Mouse (Mus musculus) liver, embryonic 14.5 days (tissue): ENCODE measurements at regions not wholly inside any gene's neighbourhood (a gene's known extent, or its start where the extent isn't known, plus 50 kb on each side); places are given as distances from the start of the nearest gene placed in this dataset.

Experiments used
- ATAC-seq: fragments of 200-750 bp; cut with Nextera tagmentation; 2 replicates; pipeline ENCODE4 v1.8.0; 2017; ENCODE audit warnings: moderate number of reproducible peaks, mild to moderate bottlenecking, moderate library complexity; ENCODE audit not compliant: insufficient read depth
- DNase-seq, 3 experiments: peaks; one replicate each; pipeline ENCODE4 v3.0.0-alpha.2; 2012 to 2013; ENCODE audit warnings: low read depth in 3 of 3, low spot score in 3 of 3
- H3K27ac ChIP-seq: fragments of 300-500 bp; sonication (generic); 2 replicates; pipeline ENCODE4 v1.5.1; 2014; ENCODE audit warnings: moderate library complexity, mild to moderate bottlenecking, control low read depth, inconsistent platforms
- H3K27me3 ChIP-seq: fragments of 300-500 bp; sonication (generic); 2 replicates; pipeline ENCODE4 v1.6.1; 2014; ENCODE audit warnings: mild to moderate bottlenecking, low read length, moderate library complexity; ENCODE audit not compliant: control insufficient read depth, insufficient read depth
- H3K36me3 ChIP-seq: fragments of 300-500 bp; sonication (generic); replicated peaks from 2 replicates; pipeline ENCODE4 v1.6.1; 2014; ENCODE audit warnings: low read depth; ENCODE audit not compliant: control insufficient read depth, insufficient read depth
- H3K4me1 ChIP-seq, 2 experiments: fragments of 200-500 bp in 1 of 2; fragments of 300-500 bp in 1 of 2; sonication (generic) in 1 of 2; replicated peaks; 2 replicates each; pipeline ENCODE4 v1.6.1; 2012 to 2014; ENCODE audit warnings: antibody characterized with exemption in 1 of 2, inconsistent platforms in 1 of 2, low read length in 1 of 2; ENCODE audit not compliant: control insufficient read depth in 2 of 2, insufficient read depth in 2 of 2
- H3K4me2 ChIP-seq: fragments of 300-500 bp; sonication (generic); 2 replicates; pipeline ENCODE4 v1.6.1; 2014; ENCODE audit warnings: low read depth, mild to moderate bottlenecking, control low read depth, moderate library complexity
- H3K4me3 ChIP-seq, 2 experiments: fragments of 200-500 bp in 1 of 2; fragments of 300-500 bp in 1 of 2; sonication (generic) in 1 of 2; 2 replicates each; pipeline ENCODE4 v1.5.1; 2012 to 2014; ENCODE audit warnings: low read depth in 2 of 2, low read length in 2 of 2, mild to moderate bottlenecking in 2 of 2, control low read depth in 1 of 2, inconsistent platforms in 1 of 2, moderate library complexity in 1 of 2; ENCODE audit not compliant: insufficient read depth in 1 of 2
- H3K9ac ChIP-seq: fragments of 300-500 bp; sonication (generic); replicated peaks from 2 replicates; pipeline ENCODE4 v1.6.1; 2014; ENCODE audit warnings: mild to moderate bottlenecking, control low read depth, moderate library complexity
- H3K9me3 ChIP-seq: fragments of 300-500 bp; sonication (generic); 2 replicates; pipeline ENCODE4 v1.6.1; 2016; ENCODE audit warnings: low read length, mixed read lengths; ENCODE audit not compliant: control insufficient read depth
- CTCF ChIP-seq: IDR thresholded peaks from 2 replicates; pipeline ENCODE4 v1.5.1; 2016; ENCODE audit warnings: antibody characterized with exemption, low read depth, control low read depth
- EP300 ChIP-seq: IDR thresholded peaks from 2 replicates; pipeline ENCODE4 v1.6.1; 2016; ENCODE audit warnings: antibody characterized with exemption, low read depth
- WGBS: fragments of 180-500 bp; shearing (Covaris S2); extraction: QIAGEN DNeasy Blood & Tissue Kit; methylation state at CpG from one replicate; pipeline ENCODE4 v1.1.7; 2014; ENCODE audit not compliant: insufficient replicate concordance; 5-methylcytosine and 5-hydroxymethylcytosine counted together

DNA sequence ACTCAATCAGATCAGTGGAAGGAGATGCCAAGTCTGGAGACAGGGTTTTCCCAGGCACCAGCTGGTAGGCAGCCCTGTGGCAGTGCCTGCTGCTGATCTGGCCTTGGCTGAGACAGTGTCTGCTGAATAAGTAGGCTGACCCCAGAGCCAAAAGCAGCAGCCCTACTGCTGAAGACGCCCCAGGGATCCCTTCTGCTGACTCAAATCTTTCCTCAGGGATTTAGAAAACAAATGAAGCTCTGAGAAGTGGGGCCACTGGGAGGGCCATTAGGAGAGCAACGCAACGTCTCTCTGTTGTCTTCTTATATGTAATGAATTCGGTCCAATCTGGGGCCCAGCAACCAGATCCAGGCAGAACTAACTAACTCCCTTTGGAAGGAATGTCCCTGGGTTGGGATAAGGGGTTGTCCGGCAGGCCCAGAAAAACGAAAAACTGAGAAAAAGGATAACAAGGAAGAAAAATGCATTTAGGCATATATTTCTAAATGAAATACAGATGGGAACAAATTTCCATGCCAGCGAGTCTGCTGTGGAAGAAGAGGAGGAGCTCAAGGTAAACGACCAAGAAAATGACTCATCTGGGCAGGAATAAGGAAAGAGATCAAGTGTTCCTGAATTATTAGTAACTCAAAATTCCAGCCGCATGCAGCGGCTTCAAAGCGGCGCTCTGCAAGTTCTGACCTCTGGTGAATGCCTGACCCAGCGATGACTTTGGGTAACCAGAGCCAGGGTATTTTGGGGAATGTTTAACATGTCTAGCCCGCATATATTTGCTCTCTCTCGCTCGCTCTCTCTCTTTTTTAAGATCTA lies 256.7 kb downstream of the Tgfb2 start:
- TF ChIP-seq CTCF (no peak), EP300 (no peak)
- 53% methylated on average over 16 of the region's 16 CpGs for WGBS
- no peaks in the 10 kb centered on the region for H3K27me3 ChIP-seq
- no peaks in the 10 kb centered on the region; a peak in 1 of 4 replicates for H3K4me1 ChIP-seq
- H3K9ac ChIP-seq = no peak overlapping the region
- no peak overlapping the region for H3K4me3 ChIP-seq
- no peak for DNase-seq
- H3K9me3 ChIP-seq = no peaks in the 10 kb centered on the region
- no peak for ATAC-seq
- no peaks in the 10 kb centered on the region for H3K36me3 ChIP-seq
- no peak overlapping the region for H3K27ac ChIP-seq
- no peak overlapping the region for H3K4me2 ChIP-seq

DNA sequence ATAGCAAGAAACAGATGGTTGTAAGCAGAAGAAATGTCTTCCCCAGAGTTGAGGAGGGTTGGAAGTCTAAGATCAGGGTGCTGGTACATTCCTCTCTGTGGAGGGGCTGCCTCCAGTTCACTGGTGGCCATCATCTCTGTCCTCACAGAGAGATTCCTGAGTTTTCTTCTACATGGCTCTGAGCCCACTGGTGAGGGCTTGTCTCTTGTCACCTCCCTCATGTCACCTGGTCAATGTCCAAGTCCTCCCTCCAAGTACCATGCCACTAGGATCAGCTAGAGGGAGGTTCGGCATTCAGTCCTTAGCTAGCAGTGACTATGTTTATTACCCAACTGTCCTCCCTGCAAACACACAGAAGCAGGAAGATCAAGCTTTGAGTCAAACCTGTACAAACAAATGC lies 258.3 kb downstream of the Tgfb2 start:
- DNase-seq (no peak), ATAC-seq (no peak)
- no peak overlapping the region for H3K4me2 ChIP-seq
- TF ChIP-seq EP300 (no peak), CTCF (no peak)
- H3K36me3 ChIP-seq = no peaks in the 10 kb centered on the region
- WGBS = 53% methylated on average over 1 of the region's 1 CpGs
- H3K27me3 ChIP-seq = no peaks in the 10 kb centered on the region
- no peak overlapping the region for H3K4me3 ChIP-seq
- H3K27ac ChIP-seq = no peak overlapping the region
- H3K9ac ChIP-seq = no peak overlapping the region
- no peaks in the 10 kb centered on the region; a peak in 1 of 4 replicates for H3K4me1 ChIP-seq
- H3K9me3 ChIP-seq = no peaks in the 10 kb centered on the region

DNA sequence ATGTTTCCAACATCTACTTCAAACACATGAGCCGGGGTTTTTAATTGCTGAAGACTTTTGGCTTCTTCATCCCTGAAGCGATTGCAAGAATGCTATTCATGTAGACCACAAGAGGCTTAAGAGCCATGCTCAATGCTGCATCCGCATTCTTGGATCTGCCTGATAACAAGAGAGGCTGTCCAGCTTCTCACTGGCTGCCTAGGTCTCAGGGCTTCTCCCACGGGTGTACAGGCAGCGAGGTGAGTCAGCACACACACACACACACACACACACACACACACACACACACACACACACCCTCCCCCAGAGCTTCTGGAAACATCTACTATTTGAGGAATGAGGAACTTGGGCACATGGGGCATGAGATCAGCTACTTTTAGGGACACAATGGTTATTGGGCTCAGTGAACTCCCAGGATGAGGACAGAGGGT lies 261.1 kb downstream of the Tgfb2 start:
- no peak for ATAC-seq
- WGBS = 39% methylated on average over 5 of the region's 5 CpGs

DNA sequence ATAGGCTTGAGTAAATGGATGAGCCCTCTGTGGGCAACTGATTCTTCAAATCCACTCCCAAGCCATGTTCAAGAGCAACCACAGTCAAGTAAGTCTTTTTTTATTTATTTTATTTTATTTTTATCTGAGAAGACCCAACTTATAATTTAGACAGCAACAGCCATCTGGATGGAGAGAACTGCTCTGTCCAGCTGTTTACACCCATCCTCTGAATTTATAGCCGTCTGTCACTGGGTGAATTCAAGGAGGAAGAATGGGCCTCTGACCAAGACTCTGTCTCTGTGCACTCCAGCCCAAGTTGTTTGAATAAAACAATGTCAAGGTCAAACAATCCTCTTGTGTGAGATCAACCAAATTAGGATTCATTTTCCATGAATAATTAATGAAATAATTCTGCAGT lies 263.6 kb downstream of the Tgfb2 start:
- no peak for ATAC-seq
- Histone ChIP-seq H3K27ac (no peak overlapping the region), H3K36me3 (no peaks in the 10 kb centered on the region), H3K4me1 (no peaks in the 10 kb centered on the region), H3K9ac (no peak overlapping the region), H3K4me3 (no peak overlapping the region), H3K9me3 (no peaks in the 10 kb centered on the region), H3K4me2 (no peak overlapping the region), H3K27me3 (no peaks in the 10 kb centered on the region)
- DNase-seq = no peak
- no peak for TF ChIP-seq EP300
- WGBS = 31% methylated on average over 1 of the region's 1 CpGs

More for the DNA sequence above, 261.1 kb downstream of the Tgfb2 start:
- Histone ChIP-seq H3K4me1 (no peaks in the 10 kb centered on the region; a peak in 1 of 4 replicates), H3K36me3 (no peaks in the 10 kb centered on the region), H3K4me3 (no peak overlapping the region), H3K9ac (no peak overlapping the region), H3K27me3 (no peaks in the 10 kb centered on the region), H3K4me2 (no peak overlapping the region), H3K27ac (no peak overlapping the region), H3K9me3 (no peaks in the 10 kb centered on the region)
- no peak for DNase-seq
- TF ChIP-seq CTCF (no peak), EP300 (no peak)

DNA sequence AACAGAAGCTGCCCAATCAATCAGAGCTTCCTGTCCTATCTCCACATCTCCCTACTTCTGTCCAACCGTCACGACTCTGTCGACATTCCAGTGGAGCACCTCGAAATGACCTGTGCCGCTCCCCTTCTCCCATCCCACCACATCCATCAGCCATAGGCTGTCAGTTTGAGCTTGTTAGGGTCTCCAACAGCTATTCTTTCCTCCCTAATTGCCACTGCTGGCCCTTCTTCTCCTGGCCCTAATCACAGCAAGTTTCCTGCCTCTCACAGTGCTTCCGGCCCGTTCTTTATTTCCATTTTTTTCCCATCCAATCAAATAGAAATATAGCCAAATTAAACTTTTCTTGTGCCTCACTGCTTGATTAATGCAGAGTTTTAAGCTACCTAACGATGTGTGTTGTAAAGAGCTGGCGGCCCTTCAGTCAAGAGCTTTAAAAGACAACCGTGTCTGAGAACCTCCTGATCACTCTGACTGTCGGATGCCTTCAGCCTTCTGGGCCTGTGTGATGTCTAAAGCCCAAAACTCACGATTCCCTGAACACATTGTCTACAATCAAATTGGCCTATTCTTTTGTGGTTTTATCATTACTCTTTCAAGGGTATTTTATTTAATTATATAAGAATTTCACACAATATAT lies 270.3 kb downstream of the Tgfb2 start:
- ATAC-seq (no peak), DNase-seq (no peak)
- TF ChIP-seq CTCF = no peak
- TF ChIP-seq EP300 = no peak
- Histone ChIP-seq H3K4me1 (no peaks in the 10 kb centered on the region), H3K4me2 (no peak overlapping the region), H3K4me3 (no peak overlapping the region), H3K36me3 (no peaks in the 10 kb centered on the region), H3K9me3 (no peaks in the 10 kb centered on the region), H3K9ac (no peak overlapping the region), H3K27me3 (no peaks in the 10 kb centered on the region), H3K27ac (no peak overlapping the region)
- WGBS = 39% methylated on average over 12 of the region's 12 CpGs
